Mouse (Mus musculus): Measurements from ENCODE around the gene Arid2. TPM values are rescaled to one million over a fixed set of nuclear protein-coding genes. Genes with fewer than 3 reads are reported as not detected.

Gene Arid2
- polyA plus RNA-seq, 1 experiment, result 6.7 TPM

- Histone ChIP-seq H3K27ac (replicated peaks; ENCODE audit: low read depth, low read length) (no peak overlapping the region), H3K4me3 (ENCODE audit: insufficient read depth, low read depth, low read length) (no peak overlapping the region), H3K4me1 (ENCODE audit: control insufficient read depth, insufficient read depth, insufficient read length, low read length) (peaks cover 16% of the 10 kb centered on the region)
These were observed 10.3 kb upstream of the Arid2 start for GRCm38 (mm10) chr15:96277061-96277460.

- Histone ChIP-seq H3K4me1 (ENCODE audit: control insufficient read depth, insufficient read depth, insufficient read length, low read length) (peaks cover 25% of the 10 kb centered on the region), H3K27ac (replicated peaks; ENCODE audit: low read depth, low read length) (no peak overlapping the region), H3K4me3 (ENCODE audit: insufficient read depth, low read depth, low read length) (no peak overlapping the region)
These were observed 6.1 kb upstream of the Arid2 start for GRCm38 (mm10) chr15:96281236-96281635.

GRCm38 (mm10) chr15:96283141-96283540 lies 4.2 kb upstream of the Arid2 start:
- Histone ChIP-seq H3K4me1 (ENCODE audit: control insufficient read depth, insufficient read depth, insufficient read length, low read length) (peaks cover 22% of the 10 kb centered on the region), H3K27ac (replicated peaks; ENCODE audit: low read depth, low read length) (no peak overlapping the region), H3K4me3 (ENCODE audit: insufficient read depth, low read depth, low read length) (no peak overlapping the region; the same call in 1 of the 2 replicates)

GRCm38 (mm10) chr15:96283920-96284431 lies 3.3 kb upstream of the Arid2 start:
- Histone ChIP-seq H3K4me3 (ENCODE audit: insufficient read depth, low read depth, low read length) (peak overlapping the region; percentile 96), H3K4me1 (ENCODE audit: control insufficient read depth, insufficient read depth, insufficient read length, low read length) (peaks cover 19% of the 10 kb centered on the region), H3K27ac (replicated peaks; ENCODE audit: low read depth, low read length) (peak overlapping the region; percentile 54)

DNA sequence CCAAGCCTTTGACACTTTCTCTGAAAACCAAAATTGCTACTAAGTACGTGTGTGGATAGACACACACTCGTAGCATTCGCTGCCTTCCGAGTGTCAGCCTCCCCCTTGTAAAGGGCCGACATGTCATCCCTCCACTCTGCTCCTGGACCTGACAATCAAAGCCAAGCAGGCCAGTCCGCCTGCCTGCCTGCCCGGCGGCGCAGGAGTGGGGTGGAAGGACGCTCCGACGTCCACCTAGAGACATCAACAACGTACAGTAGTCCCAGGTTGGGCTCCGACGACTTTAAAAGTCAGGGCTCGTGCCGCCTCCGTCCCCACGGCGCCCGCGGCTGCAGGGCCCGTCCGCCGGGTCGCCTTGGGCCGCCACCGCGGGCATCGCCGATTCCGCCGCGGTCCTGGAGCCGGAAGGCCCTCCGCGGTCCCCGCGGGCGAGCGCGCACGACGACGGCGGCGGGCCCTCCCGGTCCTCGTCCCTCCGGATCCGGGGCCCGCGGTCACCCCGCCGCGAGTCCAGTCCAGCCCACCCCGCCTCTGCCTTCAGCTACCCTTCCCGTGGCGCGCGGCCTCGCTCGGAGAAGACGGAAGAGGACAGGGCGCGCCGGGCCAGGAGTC lies 2.5 kb upstream of the Arid2 start:
- Histone ChIP-seq H3K4me1 (ENCODE audit: control insufficient read depth, insufficient read depth, insufficient read length, low read length) (peaks cover 19% of the 10 kb centered on the region), H3K4me3 (ENCODE audit: insufficient read depth, low read depth, low read length) (peak overlapping the region; percentile 96), H3K27ac (replicated peaks; ENCODE audit: low read depth, low read length) (peak overlapping the region; percentile 93)

- peak overlapping the region; percentile 96 for H3K4me3 ChIP-seq (ENCODE audit: insufficient read depth, low read depth, low read length)
These were observed 1.8 kb upstream of the Arid2 start for GRCm38 (mm10) chr15:96285323-96286014.

DNA sequence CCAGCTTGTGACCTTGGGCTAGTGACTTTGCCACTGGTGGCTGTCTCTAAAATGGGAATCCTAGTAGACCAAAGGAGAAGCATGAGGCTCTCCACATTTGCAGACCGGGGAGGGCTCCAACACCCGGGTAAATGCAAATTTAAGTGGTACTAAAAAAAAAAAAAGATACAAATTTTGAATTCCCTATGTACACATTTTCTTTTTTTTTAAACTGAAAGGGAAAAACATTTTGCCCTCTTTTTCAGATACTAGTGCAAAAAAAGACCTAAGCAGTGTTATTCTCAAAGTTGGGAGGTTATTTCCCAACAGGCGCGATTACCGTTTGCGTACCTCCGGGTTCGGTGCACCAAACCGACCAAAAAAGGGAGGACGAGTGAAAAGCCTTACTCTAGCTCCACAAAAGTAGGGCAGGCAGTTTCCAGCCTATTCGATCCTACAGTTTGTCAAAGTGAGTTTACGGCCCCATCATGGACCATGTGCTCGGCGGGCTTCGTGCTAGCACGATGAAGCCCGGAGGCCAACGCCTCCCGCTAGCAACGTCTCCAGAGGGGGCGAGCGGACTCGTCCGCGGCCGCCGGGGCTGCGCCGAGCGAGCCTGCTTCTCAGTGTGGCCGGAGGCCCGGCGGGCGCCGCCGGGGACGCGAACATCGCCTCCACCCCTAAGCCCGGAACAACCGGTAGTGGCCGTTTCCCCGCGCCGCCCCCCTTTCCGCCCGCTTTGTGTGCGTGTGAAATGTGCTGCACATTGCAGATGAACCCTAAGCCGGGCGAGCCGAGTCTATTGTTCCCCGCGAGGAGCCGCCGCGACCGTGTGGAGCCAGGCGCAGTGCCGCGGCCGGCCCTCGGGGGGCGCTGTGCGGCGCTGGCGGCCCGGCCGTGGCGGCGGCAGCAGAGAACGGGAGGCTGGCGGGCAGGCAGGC lies 1.0 kb upstream of the Arid2 start:
- Histone ChIP-seq H3K4me1 (ENCODE audit: control insufficient read depth, insufficient read depth, insufficient read length, low read length) (peaks cover 16% of the 10 kb centered on the region), H3K27ac (replicated peaks; ENCODE audit: low read depth, low read length) (peak overlapping the region; percentile 98), H3K4me3 (ENCODE audit: insufficient read depth, low read depth, low read length) (peak overlapping the region; percentile 96)

More at GRCm38 (mm10) chr15:96285323-96286014, 1.8 kb upstream of the Arid2 start:
- H3K27ac ChIP-seq (replicated peaks; ENCODE audit: low read depth, low read length), result peak overlapping the region; percentile 98
- H3K4me1 ChIP-seq (ENCODE audit: control insufficient read depth, insufficient read depth, insufficient read length, low read length), result peaks cover 21% of the 10 kb centered on the region

DNA sequence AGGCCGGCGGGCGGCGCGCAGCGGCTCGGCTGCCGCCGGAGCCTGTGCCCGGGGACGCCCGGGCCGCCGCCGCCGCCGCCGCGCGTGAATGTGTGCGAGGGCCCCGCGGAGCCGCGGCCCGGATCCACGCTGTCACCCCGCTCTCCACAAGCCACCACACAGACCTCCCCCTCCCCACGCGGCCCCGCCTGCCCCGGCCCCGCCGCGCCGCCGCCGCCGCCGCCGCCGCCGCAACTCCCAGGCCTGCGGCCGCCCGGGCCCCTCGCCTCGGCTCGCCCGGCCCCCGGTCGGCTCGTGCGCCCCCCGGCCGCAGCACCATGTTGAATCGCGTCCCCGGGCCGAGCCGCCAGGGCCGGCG lies 404 bp upstream of the Arid2 start:
- H3K27ac ChIP-seq (replicated peaks; ENCODE audit: low read depth, low read length), result peak overlapping the region; percentile 98
- H3K4me3 ChIP-seq (ENCODE audit: insufficient read depth, low read depth, low read length), result peak overlapping the region; percentile 96
- peaks cover 13% of the 10 kb centered on the region for H3K4me1 ChIP-seq (ENCODE audit: control insufficient read depth, insufficient read depth, insufficient read length, low read length)

GRCm38 (mm10) chr15:96287976-96288835 lies 888 bp downstream of the Arid2 start:
- H3K4me3 ChIP-seq (ENCODE audit: insufficient read depth, low read depth, low read length), result peak overlapping the region; percentile 96
- peaks cover 7% of the 10 kb centered on the region for H3K4me1 ChIP-seq (ENCODE audit: control insufficient read depth, insufficient read depth, insufficient read length, low read length)
- H3K27ac ChIP-seq (replicated peaks; ENCODE audit: low read depth, low read length), result peak overlapping the region; percentile 100

DNA sequence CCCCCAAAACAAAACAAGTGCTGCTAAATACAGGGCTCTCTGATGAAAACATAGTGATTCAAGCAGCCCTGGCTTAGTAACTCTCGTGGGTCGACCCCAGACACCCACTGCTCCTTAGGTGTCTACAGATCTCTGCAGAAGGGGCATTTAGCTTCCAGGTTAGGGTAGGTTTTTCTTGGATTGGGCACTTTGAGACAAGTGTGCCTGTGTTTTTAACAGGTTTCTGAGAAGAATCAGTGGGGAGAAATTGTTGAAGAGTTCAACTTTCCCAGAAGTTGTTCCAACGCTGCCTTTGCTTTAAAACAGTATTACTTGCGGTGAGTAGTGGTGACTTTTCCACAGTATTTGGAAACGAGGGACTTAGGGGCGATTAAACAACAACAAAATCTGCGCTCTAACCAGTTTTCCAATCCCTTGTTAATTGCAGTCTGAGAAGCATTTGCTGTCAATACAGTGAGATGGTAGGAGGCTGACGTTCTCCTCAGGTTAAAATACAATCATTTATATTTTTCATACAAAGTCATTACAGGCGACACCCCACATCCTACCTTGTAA lies 1.6 kb downstream of the Arid2 start:
- Histone ChIP-seq H3K4me1 (ENCODE audit: control insufficient read depth, insufficient read depth, insufficient read length, low read length) (peaks cover 5% of the 10 kb centered on the region; the same call in 1 of the 2 replicates), H3K27ac (replicated peaks; ENCODE audit: low read depth, low read length) (peak overlapping the region; percentile 88), H3K4me3 (ENCODE audit: insufficient read depth, low read depth, low read length) (peak overlapping the region; percentile 96)

DNA sequence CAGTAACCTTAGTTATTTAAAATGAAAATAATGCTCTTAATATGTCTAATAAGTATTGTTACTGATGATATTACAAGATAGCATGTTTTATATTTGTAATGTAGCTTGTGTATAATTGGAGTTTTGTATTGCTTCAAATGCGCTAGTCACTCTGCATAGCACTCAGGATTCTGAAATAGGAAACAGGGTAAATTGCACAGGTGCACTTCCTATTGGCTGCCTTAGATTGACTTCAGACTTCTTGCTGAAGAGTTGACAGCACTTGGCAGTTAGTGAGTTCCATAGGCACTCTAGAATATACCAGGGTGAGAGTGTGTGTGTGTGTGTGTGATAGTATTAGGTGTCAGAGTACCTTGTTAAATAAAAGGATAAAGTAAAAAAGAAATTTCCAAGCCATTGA lies 2.7 kb downstream of the Arid2 start:
- Histone ChIP-seq H3K27ac (replicated peaks; ENCODE audit: low read depth, low read length) (no peak overlapping the region), H3K4me1 (ENCODE audit: control insufficient read depth, insufficient read depth, insufficient read length, low read length) (peaks cover 2% of the 10 kb centered on the region; the same call in 1 of the 2 replicates), H3K4me3 (ENCODE audit: insufficient read depth, low read depth, low read length) (no peak overlapping the region)

DNA sequence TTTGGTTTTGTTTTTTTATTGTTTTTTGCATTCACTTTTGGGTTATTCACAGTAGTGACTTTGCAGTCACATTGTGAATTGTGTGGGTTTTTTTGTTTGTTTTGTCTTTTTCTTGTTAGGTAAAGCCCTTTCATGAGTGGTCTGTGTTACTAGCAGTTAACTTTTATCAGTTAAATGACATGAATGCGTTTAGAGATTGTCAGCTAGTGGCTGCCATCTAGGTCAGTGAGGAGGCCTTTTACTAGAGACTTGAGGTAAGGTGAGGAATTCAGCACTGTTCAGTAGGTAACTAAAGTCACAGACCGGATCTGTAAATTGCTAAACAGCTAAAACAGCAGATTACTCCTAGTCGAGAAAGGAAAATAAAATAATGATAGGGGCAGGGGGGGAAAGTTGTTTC lies 6.1 kb downstream of the Arid2 start:
- Histone ChIP-seq H3K27ac (replicated peaks; ENCODE audit: low read depth, low read length) (no peak overlapping the region), H3K4me3 (ENCODE audit: insufficient read depth, low read depth, low read length) (no peak overlapping the region), H3K4me1 (ENCODE audit: control insufficient read depth, insufficient read depth, insufficient read length, low read length) (peaks cover 2% of the 10 kb centered on the region)

GRCm38 (mm10) chr15:96297078-96297590 lies 9.8 kb downstream of the Arid2 start:
- Histone ChIP-seq H3K27ac (replicated peaks; ENCODE audit: low read depth, low read length) (no peak overlapping the region), H3K4me3 (ENCODE audit: insufficient read depth, low read depth, low read length) (no peak overlapping the region), H3K4me1 (ENCODE audit: control insufficient read depth, insufficient read depth, insufficient read length, low read length) (no peaks in the 10 kb centered on the region; the same call in 1 of the 2 replicates)
